Mouse (Mus musculus): ENCODE measurements at regions not wholly inside any gene's neighbourhood (a gene's known extent, or its start where the extent isn't known, plus 50 kb on each side); places are given as distances from the start of the nearest gene placed in this dataset.

DNA sequence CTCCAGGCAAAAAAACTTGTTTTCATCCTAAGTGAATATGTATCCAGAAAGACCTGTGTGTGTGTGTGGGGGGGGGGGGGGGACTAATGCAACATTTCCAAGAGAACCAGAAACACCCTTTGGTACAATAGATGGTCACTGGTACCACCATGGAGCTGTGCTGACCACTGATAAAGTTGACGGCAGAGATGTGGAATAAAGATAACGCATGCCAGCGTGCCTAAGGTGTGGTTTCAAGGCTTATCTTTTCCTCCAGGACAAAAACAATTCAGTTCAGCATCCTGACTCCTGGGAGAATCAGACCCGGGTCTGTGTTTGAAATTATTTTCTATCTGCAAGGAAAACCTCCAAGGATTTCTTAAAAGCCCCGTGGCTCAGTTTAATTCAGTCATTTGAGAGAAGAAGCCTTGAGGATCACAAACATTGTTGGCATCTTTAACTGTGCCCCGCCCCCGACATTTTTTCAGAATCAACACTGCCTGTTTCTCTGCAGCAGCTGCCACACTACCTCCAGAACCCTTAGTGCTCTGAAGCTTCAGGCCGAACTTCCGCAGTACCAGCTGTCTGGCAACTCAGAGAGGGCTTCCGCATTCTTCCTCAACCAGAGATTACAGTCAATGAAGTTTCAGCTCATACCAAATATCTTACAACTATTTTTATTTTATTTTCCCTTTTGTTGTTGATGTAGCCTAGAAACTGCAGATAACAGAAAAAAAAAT is 118.5 kb upstream of the Gm10306 start:
- no peak overlapping the region for H3K9ac ChIP-seq
- no peaks in the 10 kb centered on the region for H3K27me3 ChIP-seq
- no peaks in the 10 kb centered on the region for H3K36me3 ChIP-seq (replicated peaks)
- H3K9me3 ChIP-seq, result no peaks in the 10 kb centered on the region
- WGBS, result 86% methylated on average over 10 of the region's 10 CpGs
- no peak for ATAC-seq (ENCODE audit: low FRiP score)
- no peak overlapping the region for H3K4me3 ChIP-seq (replicated peaks)
- no peak overlapping the region for H3K4me2 ChIP-seq
- H3K4me1 ChIP-seq, result no peaks in the 10 kb centered on the region
- no peak overlapping the region for H3K27ac ChIP-seq

DNA sequence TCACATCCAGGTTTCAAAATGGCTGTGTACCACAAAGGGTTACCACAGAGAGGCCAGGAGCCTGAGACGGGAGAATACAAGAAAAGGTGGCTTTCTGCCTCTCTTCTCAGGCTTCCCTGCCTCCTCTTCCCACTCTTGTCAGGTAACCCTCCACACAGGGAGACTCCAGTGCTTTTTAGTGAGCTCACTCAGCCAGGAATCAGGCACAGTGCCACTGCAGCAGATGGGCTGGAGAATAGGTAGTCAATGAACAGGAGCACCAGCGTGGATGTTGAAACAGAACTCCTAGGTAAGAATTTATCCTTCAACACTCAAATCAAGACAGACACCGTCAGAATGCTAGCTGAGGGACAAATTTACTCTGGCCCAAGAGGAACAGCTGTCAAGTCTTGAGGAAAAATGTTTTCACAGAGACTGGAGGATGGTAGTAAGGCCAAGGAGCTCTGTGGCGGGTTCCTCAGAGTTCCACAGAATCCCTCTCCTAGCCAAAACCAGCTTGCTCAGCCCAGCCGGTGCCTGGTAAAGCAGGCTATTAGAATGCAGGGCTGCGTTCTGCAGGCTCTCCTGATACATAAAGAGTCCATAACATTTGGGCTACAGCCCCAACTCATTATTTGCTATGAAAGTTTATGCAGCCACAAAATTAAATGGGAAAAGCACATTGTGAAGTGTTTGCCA is 117.0 kb upstream of the Gm10306 start:
- ATAC-seq (ENCODE audit: low FRiP score), result no peak
- Histone ChIP-seq H3K27ac (no peak overlapping the region), H3K27me3 (no peaks in the 10 kb centered on the region), H3K9me3 (no peaks in the 10 kb centered on the region), H3K4me3 (replicated peaks) (no peak overlapping the region), H3K9ac (no peak overlapping the region), H3K4me1 (no peaks in the 10 kb centered on the region), H3K36me3 (replicated peaks) (no peaks in the 10 kb centered on the region), H3K4me2 (no peak overlapping the region)
- 85% methylated on average over 6 of the region's 6 CpGs for WGBS

DNA sequence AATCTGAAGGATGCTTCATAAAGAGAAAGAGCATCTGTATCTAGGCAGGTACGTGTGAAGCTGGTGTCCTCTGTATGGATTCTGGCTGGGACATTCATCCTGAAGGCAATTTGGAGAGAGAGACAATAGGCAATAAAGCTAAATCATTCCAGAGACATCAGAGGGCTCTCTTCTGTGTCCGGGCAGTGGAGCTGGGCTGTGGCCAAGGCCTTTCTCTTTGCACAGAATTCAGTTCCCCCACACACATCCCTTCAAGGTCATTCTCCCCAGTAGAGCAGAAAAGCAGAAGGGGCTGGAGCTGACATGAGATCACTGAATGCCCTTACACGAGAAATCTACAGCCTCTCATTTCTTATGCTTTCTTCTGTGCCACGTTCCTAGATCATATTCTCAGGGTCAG is 109.7 kb upstream of the Gm10306 start:
- Histone ChIP-seq H3K27ac (no peak overlapping the region), H3K9ac (no peak overlapping the region), H3K4me1 (no peaks in the 10 kb centered on the region), H3K4me3 (replicated peaks) (no peak overlapping the region), H3K4me2 (no peak overlapping the region), H3K9me3 (no peaks in the 10 kb centered on the region), H3K27me3 (no peaks in the 10 kb centered on the region), H3K36me3 (replicated peaks) (no peaks in the 10 kb centered on the region)
- WGBS, result 84% methylated on average over 4 of the region's 4 CpGs
- no peak for ATAC-seq (ENCODE audit: low FRiP score)

Measured in forebrain, embryonic 12.5 days (tissue).